Mouse (Mus musculus) layer of hippocampus, postnatal 10 days (tissue): ENCODE results near the gene Sec1. TPM values are rescaled to one million over a fixed set of nuclear protein-coding genes. Genes with fewer than 3 reads are reported as not detected.

ENCODE experiments used
- DNase-seq, 2 experiments: peaks; one replicate each; pipeline ENCODE4 v3.0.0; 2021; ENCODE audit warnings: low spot score in 2 of 2
- total RNA-seq, 2 experiments: library from RNA; stranded (reverse); gene quantifications; 2 replicates each; pipeline ENCODE4 v1.2.3; 2021

Gene Sec1
- total RNA-seq, 2 experiments from 2014 or later = 0.14 to 0.18 TPM

DNA sequence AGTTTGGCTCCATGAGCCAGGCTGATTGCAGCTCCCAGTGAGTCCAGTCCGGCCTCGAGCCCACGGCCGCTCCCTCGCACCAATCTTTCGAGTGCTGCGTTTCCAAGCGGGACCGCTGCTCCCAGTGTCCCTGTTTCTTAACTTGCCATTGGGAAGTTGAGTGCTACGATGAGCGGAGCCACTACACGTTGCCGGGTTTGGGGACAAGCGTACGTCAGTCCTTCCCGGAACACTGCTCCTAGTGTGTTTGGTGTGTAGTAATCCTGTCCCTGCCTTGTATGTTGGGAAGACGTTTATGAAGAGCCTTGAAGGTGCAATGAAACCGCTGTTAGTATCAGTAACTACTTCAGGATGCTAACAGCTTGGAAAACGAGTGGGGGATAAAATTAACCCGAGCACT is 24.1 kb upstream of the Sec1 start:
- DNase-seq = no peak

DNA sequence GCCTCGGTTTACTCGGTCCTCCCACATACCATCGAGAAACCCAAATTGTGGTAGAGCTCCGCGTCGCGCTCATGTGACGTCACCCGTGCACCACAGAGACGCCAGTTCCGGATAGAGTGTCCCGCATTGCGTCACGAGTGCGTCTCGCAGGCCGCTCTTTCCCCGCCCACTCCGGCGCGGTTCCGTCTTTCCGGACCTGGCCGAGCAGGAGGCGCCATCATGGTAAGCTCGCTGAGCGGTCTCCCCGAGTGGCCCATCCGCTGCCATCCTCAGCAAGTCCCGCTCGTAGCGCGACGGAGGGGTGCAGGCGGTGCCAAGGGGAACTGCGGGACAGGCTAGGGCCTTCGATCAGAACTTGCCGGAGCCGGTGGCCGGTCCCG is 23.7 kb upstream of the Sec1 start, which contains the start of gene Sphk2:
TSS of gene Sphk2 (minus strand) at position 85 of the 380 bp plus-strand sequence.
- peak; percentile 99 for DNase-seq

DNA sequence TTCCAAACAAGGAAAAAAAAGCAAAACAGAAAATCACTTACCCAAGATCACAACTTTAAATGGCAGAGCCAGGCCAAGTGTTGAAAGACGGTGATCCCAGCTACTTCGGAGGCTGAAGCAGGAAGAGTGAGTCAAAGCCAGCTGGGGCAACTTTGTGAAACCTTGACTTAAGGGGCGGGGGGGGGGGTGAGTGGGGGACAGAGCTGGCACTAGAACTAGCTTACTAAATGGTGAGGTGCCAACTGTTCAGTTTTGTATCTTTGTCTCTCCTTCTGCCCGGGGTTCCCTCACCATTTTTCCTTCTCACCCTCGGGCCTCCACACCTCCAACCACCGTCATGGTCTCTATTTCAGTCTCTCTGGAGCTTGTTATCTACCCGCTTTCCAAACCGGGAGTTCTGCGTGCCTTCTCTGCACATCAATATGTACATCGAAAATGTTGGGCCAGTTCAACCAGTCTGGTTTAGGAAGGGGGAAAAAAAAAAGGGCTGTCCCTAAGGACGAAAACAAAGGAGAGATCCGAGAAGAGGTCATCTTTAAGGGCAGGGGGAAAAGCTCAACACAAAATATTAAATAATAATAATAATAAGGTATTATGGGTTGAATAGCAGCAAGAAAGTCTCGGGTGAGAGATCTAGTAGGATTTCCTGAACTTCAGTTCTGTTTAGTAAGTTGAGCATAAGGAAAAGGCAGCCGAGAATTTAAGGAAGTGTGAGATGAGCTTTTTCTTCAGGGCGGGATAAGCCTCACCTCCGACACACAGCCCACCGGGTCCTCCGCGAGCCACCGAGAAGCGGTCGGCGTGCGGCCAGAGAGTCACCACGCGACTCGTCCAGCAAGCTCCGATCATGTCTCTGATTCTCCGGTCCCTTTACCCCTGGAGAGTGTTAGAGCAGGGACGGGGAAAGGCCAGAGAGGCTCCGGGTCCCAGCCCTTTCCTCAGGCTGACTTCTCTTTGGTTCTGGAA is 23.0 kb upstream of the Sec1 start:
- DNase-seq = peak in 1 of 2 experiments; percentile 15

DNA sequence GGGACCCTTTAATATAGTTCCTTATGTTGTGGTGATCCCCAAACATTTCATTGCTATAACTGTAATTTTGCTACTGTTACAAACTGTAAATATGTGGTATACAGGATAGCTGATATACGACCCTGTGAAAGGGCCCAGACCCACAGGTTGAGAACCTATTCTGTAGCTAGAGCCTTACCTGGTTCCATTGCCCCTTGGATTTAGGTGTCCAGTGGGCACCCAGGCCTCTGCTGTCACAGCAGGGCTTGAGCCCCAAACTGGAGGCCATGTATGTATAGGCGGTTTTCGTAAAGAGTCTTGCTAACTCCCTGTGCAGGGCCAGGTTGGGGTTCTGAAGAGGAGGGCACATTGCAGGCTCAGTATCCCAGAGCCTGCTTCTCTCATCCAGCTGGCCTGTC is 22.3 kb upstream of the Sec1 start:
- DNase-seq = no peak

DNA sequence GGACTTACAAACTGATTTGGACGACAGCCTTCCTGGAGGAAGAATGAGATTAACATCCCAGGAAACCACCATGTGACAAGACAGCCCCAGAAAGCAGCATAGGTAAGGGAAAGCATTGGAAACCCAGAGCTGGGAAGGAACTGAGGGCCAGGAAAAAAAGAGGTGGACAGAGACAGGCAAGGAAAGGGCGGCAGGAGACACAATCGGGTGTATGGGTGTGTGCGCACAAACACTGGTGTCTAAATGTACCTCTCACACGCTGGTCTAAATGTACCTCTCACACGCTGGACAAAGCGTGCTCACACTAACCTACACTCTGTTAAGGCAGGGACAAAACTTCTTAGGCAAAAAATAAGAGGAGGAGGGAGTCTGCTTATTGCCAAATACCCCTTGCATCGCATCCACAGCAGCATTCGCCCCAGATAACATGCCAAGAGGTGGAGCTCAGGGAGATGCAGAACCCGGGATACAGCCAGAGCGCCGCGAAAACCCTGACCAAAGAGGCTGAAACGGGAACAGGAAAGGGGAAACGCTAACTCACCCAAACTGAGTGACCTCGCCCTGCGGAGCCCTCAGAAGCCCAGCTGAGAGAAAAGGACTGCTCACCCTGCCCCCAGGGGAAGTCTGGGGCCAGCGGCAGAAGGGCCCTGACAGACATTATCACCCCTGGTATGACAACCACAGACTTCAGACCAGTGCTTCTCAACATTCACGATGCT is 21.7 kb upstream of the Sec1 start:
- peak in 1 of 2 experiments; percentile 24 for DNase-seq

DNA sequence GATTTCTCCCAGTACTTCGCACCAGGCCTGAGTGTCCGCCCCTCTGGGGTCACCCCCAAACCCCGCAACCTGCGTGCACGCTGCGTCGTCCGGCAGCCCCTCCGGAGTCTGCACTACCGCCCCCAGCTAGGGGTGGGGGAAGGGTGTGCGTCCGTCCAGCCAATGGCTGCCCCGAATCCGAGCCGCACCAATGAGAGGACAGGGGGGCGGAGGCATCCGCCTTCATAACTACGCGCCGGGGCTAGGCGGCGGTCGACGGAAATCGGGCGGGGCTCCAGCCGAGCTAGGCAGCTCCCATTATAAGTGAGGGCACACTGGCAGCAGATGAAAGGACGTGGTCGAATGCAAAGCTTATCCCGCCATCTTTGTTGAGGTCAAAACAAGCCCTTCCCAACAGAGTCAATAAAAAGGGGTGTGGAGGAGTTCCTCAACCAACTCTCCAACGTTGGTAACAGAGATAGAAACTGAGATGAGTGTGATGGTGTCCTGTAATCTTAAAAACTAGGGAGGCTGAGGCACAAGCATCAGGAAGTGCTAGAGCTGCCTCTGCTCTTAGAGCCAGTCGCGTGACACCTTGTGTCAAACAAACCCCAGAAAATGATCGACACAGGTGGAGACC is 21.0 kb upstream of the Sec1 start, which contains the start of gene Rpl18:
TSS of gene Rpl18 (plus strand) at position 368 of the 619 bp plus-strand sequence.
- DNase-seq = peak; percentile 97 to 98

DNA sequence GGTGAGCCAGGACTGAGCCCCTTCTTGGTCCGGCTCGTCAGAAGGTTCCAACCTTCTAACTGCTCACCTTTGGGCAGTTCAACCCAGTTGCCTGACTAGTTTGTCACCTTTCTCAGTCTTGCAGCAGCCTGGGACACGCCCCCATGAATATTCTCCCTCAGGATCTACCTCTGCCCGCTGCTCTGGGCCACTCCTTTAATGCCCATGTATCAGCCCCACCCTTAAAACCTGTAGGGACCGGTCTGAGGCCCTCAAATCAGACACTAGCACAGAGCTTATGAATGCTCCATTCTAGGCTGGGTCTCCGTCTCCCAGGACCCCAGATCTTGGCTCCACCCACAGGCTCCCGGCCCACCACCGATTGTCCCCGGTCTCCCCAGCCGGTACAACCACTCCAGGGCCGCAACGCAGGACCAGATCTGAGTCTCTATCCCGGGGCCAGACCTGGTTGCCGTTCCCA is 20.5 kb upstream of the Sec1 start:
- no peak for DNase-seq

DNA sequence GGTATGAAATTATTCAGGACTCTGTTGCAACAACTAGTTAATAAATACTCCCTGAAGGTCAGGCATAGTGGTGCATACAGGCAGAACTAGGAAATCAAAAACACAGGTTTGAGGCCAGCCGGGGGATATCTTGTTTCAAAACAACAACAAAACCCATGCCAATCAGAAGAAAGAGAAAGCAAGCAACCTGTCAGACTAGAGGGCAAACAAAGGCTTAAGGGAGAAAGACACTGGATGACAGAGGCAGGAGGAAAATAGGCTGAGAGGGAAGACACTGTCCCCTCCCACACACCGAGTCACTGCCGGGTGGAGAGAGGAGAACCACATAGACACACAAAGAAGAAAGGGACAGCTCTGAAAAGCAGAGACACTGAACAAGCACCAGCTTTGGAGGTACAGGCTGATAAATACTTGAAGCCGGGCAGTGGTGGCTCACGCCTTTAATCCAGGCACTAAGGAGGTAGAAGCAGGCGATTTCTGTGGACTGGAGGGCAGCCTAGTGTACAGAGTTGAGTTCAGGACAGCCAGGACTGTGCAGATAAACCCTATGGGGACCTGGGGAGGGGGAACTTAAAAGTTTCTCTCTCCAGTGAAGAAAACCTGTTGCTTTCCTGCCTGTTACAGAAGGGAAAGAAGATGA is 19.8 kb upstream of the Sec1 start:
- no peak for DNase-seq

DNA sequence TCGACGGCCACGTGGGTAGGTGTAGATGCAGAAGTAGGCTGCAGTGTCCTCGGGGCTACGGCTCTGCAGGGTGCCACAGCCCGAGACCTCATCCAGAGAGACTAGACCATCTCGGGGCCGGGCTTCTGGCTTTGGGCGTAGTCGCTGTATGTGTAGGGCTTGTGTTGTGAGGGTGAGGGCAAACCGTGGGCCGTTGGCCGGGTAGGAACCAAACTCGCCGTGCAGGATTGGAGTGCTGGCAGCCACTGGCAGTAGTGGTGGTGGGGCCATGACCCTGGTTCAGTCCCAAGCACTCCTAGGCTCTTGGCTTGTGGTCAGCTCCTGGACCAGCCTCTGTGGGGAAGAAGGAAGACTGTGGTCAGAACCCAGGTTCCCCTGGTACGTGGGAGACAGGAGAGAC is 19.2 kb upstream of the Sec1 start:
- DNase-seq = peak in 1 of 2 experiments; percentile 26

DNA sequence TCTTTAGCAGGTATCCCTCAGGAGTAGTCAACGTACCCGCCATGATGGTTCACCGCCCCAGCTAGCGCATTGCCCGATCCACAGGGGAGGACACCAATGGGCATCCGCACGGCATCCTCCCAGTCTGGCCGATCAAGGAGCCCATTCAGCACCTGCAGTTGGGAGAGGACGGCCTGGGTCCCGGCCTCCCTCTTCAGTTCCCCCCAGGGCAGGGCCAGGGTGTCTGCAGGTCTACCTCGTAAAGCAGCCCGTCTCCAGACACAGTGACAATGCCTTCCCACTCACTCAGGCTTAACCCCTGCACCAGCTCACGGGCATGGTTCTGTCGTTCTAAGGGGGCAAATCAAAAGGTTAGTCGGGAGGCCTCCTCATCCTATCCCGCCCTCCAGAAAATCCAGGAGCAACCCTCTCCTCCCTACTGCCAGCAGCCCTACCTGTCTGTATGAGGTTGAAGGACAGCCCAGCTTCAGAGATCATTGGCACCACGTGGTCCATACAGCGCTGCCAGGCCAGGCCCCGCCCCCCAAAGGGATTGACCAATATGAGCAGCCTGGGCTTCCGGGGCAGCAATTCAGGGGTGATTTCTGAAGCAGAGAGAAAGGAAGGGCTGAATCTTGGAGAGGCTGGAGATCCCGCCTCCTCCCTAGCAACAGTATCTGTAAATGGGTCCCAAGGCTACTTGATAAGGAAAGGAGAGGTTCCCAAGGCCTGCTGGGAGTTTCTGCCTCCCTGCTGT is 18.0 kb upstream of the Sec1 start:
- DNase-seq = peak in 1 of 2 experiments; percentile 41

DNA sequence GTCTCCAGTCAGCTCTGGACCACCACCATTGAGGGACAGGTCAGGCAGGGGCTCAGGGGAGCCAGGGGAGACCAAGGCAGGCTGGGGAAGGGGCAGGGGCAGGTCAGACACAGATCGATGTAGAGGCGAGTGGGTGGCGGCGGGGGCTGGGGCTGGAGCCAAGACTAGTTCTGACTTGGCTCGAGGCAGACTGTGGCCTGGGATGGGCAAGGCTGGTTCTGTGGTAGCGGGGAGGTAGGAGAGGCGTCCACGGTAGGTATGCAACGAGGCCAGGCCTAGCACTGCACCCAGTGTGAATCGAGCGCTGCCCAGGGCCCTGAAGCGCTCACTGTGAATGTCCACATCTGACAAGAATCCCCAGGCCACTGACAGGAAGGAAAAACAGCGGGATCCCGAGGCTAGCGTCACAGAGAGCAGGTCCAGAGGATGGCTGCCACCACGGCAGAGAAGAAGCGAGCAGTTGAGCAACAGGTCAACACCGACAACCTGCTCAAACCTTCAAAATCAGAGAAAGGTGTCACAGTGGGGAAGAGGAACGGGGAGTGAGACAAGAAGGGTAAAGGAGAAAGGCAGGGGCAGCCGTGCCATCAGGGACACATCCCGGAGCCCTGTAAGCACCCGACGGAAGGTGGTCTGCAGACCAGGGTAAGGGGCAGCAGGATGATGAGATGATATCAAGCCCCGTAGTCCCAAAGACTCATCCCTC is 17.3 kb upstream of the Sec1 start:
- DNase-seq = peak in 1 of 2 experiments; percentile 30

DNA sequence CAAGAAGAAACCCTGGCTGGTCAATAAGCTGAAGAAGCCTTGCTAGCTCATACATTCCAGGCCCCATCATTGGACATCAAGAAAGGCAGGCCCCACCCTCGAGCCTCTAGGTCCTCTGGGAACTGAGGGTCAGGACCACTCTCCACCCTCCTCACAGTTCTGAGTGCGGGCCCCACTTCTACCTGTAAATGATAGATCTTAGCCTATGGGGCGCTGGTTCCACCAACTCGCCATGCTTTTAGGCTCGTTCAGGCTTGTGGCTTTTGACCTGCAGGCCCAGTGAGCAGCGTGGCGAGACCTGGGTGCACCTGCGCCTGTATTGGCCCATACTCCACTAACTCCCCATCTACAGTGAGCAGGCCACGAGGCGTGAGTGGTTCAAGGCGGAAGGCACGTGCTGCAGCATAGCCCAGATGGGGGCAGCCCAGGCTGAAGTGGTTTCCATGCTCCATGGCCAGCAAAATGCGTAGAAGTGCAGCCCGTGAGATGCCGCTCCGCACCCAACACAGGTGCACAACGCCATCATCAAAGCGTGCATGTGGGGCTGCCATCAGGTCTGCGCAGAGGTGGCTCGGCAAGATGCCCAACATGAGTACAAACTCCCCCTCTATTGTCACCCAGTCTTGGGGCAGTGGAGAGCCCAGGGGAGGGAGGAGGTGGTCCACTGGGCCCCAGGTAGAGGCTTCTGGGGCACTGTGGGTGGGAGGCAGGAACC is 16.4 kb upstream of the Sec1 start:
- DNase-seq = peak in 1 of 2 experiments; percentile 33

DNA sequence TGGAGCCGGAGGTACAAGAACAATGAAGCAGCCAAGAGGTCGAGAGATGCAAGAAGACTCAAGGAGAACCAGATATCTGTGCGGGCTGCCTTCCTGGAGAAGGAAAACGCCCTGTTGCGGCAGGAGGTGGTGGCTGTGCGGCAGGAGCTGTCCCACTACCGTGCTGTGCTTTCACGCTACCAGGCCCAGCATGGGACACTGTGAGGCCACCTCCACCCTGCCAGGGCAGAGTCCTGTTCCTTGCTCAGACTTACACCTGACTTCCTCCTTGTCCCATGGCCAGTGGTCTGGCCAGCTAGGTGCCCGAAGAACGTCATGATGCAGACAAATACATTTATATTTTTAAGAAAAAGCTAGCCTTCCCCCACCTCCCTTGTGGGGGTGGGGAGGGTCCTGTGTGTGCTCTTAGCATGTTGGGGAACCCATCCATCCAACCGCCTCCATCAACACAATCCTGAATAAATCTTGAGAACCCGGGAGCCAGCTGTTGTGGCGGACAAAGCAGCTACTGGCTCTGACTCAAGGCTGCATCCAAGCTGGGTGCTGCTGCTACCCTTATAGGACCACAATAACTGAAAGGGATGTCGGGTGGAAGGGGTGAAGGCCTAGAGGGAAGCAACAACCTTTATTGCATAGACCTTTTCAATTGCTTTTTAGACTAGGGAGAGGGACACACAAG is 15.6 kb upstream of the Sec1 start:
- DNase-seq = peak in 1 of 2 experiments; percentile 30

DNA sequence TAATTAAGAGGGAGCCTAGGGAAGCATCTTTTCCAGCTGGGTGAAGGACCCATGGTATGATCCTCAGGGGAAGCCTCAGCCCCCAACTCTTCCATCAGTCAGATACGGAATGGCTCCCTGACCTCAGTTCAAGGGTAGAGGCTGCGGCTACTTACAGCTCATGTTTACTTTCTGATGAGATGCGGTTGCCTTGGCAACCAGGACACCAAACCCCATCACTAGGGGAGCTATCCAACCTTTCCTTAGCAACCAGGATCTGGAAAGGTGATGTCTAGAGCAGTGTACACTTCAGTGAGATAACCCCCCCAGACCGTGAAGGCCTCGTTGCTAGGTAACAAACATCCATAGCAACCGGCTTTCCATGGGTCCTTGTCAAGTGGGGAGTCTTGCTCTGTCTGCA is 14.8 kb upstream of the Sec1 start:
- DNase-seq = peak in 1 of 2 experiments; percentile 46

DNA sequence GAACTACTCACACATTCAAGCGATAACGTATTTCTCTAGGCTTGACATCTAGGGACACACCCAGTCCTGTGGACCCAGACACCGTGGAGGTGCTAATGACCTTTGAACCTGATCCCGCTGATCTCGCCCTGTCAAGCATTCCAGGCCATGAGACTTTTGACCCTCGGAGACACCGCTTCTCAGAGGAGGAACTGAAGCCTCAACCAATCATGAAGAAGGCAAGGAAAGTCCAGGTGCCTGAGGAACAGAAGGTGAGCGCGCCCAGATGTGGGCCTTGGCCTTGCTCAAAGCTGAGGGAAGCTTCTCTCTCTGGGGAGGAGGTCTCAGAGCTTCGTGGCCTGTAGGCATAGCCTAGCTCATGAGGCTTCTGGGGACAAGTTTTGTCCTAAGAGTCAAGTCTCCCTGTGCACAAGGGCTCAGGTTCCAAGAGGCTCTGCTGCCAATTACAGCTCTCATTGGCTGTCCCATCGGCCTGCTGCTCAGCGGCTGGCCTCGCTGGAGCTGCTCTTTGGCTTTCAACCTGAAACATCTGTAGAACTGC is 14.1 kb upstream of the Sec1 start:
- DNase-seq = no peak

DNA sequence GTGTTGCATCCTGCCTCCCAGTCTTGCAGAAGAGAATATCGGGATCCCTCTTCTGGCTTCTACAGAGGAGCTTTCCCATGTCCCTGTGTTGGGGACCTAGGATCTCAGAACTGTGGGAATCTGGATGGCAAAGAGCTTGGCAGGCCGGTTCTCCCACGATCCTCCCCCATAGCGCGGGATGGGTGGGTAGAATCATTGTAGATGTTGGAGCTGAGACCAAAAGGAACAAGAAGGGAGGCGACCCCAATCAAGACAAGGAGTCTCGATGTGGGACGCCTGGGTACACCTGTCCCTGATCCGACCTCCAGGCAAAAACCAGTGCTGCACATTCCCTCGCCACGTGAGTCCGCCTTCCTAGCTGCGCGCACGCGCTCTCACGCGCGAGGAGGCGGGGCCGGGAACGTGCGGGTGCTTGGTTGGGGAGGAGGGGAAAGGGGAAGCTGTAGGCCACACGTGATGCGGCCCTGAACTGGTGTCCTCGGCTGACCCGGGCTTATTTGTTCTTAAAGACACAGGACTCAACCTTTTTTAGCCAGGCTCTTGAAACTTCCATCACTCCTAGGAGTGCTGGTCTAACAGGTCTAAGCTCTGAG is 13.3 kb upstream of the Sec1 start:
- DNase-seq = peak; percentile 97

DNA sequence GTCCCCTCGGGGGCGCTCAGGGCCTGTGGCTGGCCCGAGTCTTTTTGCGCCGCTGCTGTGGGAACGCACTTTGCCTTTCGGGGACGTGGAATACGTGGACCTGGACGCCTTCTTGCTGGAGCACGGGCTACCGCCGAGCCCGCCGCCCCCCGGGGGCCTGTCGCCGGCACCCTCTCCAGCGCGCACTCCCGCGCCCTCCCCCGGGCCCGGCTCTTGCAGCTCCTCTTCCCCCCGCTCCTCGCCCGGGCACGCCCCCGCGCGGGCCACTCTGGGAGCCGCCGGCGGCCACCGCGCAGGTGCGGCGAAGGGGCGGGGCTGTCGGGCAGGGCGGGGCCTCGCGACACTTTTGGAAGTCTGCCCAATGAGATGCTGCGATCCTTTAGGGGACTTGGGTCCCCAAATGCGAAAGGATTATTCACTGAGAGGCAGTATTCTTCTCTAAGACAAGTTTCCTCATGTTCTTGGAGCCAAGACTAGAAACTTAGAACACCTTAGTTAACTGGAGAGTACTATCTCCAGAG is 12.6 kb upstream of the Sec1 start:
- DNase-seq = peak; percentile 85 to 90
